Mouse (Mus musculus) ovary, adult 18-20 months (tissue): Measurements from ENCODE around the gene Gm136.

Source experiments
- DNase-seq: peaks from one replicate; pipeline ENCODE4 v3.0.0; 2022; ENCODE audit warnings: low spot score, mixed read lengths

Gene Gm136

GRCm38 (mm10) chr4:34708127-34708526 is 47.9 kb downstream of the Gm136 start:
- DNase-seq: no peak

DNA sequence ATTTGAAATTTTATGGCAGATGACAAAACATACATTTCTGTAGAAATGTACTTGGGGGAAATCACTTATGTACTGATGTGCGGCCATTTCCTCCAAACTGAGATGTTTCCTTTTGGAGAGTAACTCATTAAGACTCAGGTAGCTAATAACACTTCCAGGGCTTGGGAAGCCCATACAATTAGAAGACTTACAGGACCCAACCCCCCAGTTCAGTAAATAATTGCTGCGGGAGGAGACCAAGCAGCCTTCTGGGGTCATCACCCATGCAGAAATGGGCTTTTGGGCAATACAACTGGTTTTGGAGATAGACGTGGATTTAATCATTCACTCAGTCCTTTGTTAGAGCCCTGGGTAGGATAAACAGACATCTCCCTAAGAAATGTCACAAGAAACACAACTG is 48.8 kb downstream of the Gm136 start:
- no peak for DNase-seq

- no peak for DNase-seq
Measured at GRCm38 (mm10) chr4:34703029-34703428, 53.0 kb downstream of the Gm136 start.

- DNase-seq: no peak
Measured at GRCm38 (mm10) chr4:34702231-34702630, 53.8 kb downstream of the Gm136 start.

GRCm38 (mm10) chr4:34701528-34701927 is 54.5 kb downstream of the Gm136 start:
- DNase-seq: no peak
